Mouse (Mus musculus) layer of hippocampus, postnatal 10 days (tissue): ENCODE measurements around the gene Pibf1. TPM values are rescaled to one million over a fixed set of nuclear protein-coding genes. Genes with fewer than 3 reads are reported as not detected.

Experiments
- DNase-seq, 2 experiments: peaks; one replicate each; pipeline ENCODE4 v3.0.0; 2021; ENCODE audit warnings: low spot score in 2 of 2
- total RNA-seq, 2 experiments: library from RNA; stranded (reverse); gene quantifications; 2 replicates each; pipeline ENCODE4 v1.2.3; 2021

The Pibf1 gene
- total RNA-seq, 2 experiments from 2014 or later: 12.7 to 15.4 TPM

DNA sequence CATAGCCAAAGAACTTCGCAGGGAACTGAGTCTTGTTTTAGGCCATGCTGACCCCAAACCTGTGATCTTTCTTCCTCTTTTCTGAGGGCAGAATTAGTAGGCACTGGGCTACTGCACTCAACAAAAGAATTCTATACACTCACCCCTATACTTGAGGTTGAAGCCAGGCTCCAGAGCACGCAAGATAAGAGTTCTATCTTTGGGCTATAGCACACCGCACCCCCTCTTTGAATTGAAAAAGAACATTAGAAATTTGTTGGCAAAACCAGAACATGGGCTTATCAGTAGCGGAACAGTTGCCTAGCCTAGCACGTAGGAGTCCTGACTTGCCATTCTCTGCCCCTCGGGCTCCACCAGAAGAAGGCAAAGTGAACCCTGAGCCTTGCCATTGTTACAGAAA, 164.6 kb downstream of the Pibf1 start:
- DNase-seq: no peak

DNA sequence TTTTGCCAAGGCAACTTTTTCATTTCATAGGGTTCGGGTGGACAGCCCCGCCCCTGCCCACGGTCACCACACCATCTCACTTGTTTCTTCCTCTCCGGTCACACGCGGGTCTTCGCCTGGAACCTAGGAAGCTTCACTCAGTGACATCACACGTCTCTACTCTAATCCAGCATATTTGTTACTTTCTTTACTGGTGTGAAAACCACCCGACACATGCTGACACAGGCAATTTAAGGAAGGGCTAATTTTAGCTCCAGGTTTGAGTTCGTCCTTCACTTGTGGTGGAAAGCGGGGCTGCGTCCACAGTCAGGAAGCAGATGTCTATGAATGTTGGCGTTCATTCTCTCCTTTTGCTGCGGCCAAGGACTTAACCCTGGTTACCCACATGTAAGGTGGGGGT, 166.6 kb downstream of the Pibf1 start:
- no peak for DNase-seq

DNA sequence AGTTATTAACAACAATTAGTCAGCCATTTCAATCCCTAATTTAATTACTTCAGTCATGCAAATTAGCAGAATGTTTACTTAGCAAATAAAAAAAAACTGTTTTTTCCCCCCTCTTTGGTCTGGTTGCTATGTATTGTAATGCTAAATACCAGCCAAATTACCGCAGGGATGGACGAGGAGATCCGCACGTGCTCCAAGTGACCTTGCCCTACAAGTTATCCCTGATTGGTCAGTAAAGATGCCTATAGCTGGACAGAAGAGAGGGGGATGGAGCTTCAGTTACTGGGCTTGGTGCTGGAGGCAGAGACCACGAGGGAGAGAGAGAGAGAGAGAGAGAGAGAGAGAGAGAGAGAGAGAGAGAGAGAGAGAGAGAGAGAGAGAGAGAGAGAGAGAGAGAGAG, 167.5 kb downstream of the Pibf1 start:
- DNase-seq: no peak

DNA sequence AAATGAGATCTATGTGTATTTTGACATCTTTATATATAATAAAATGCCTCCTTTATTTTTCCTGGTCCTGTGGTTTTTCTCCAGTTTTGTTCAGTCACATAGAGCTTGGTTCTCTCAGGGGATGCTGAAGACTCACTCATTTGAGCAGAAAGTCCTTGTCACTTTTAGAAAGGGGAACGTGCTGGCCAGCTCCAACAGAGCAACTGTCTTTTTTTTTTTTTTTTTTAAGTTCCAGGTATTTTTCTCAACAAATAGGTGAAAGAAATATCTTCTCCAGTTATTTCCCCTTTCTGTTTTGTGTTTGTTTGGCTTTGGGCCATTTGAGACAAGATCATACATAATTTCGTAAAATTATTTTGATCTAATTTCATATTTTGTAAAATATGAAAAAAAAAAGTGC, 174.8 kb downstream of the Pibf1 start:
- DNase-seq: no peak

DNA sequence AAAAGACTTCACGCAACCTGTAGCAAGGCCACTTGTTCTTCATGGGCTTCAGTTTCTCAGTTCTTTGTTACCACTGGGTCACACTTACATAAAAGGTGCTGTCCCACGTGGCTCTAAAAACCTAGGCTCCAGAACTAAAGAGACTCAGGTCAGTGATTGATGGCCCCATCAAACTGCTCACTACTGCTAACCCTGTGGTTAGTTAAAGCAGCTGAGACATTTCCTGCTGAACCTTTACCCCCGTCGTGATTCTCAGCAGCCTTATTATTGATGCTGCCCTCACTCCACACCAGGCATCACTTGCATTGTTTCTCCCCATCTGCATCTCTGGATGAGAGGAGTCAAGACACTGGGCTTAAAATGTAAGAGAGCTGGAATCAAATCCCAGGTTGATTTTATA, 176.6 kb downstream of the Pibf1 start:
- no peak for DNase-seq

DNA sequence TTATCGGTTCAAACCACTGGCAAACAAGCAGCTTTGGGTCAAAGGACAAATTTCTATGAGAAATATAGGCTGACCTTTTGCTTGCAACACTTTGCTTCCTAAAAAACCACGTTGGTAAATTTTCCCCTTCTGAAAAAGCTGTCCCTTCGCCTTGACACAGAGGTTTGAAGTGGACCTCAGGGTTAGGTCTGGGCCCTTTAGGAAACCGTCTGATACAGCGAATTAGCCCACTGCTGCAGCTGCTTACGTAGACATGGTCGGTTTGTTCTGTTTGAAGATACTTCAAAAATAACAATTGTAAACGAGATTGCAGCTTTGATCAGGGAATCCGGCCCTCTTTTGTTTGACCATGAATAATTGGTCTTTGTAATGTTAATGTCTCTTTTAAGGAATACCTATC, 179.1 kb downstream of the Pibf1 start:
- DNase-seq: no peak

DNA sequence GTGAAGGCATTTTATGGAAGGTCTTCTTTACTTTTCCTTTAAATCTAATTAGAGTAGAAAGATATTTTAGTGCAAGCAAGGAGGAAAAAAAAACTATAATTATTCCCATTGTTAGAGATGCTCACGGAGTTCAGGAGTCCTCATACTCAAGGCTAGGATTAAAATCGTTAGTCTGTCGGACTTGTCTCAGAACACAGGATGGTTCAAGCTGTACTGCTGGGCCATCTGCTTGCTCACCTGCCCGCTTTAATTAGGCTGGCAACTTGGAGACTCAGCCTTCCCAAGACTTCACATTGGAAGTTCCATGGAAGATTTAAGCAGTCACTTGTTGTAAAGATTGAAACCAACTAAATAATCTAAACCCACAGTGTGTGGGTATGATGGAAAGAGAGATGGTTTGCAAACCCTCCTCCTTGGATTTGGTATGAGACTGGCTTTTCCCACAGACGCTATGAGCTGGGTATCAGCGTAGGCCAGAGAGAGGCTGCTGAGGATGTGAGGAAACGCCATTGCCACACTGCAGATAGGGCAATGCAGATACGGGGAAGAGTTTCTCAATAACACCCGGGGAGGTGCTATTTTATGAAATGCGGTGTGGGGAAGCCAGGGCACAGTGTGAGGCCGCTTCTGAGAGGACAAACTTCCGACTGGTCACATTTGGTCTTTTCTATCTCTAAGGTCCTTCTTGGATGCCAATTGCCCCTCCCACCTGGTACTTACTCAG, 179.7 kb downstream of the Pibf1 start:
- no peak for DNase-seq

DNA sequence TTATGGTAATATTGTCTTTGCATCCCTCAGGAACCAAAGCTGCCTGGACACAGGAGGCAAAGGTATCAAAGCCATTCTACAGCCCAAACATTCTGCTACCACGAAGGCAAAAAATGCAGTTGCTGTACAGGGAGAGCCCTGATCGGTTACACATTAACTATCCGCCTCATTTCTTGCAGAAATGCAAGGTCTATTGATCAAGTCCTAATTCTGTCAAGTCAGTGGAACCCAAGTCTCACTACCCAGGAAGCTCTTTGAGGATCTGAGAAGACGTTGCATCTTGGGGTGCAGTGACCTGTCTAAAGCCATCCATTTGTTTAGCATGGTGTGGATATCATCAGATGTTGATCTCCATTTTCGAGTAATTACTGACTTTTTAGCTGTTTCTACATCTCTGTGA, 181.2 kb downstream of the Pibf1 start:
- DNase-seq: no peak

DNA sequence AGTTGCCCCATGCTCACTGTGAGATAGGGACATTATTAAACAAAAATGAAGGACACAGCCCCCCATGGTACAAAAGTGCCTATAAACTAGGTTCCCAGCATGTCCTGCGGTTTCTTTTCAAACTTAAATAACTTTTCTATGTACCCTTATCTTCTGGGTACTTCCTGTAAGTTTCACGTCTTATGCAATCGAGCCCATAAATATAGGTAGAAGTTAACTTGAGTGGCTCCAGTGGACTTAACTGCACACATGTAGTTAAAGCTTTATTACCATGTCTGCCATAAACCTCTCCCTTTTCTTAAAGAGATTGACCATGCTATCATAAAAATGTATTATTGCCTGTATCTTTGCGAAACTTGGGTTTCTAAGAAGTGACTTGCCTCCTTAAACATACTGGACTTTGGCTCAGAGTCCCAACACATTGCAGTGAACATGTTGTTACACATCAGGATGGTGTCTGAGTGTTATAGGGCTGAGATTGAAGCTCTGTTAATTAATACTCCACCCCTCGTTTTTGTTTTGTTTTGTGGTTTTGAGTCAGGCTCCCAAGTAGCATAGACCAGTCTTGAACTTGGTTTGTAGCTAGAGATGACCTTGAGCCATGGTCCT, 181.7 kb downstream of the Pibf1 start:
- DNase-seq: no peak

DNA sequence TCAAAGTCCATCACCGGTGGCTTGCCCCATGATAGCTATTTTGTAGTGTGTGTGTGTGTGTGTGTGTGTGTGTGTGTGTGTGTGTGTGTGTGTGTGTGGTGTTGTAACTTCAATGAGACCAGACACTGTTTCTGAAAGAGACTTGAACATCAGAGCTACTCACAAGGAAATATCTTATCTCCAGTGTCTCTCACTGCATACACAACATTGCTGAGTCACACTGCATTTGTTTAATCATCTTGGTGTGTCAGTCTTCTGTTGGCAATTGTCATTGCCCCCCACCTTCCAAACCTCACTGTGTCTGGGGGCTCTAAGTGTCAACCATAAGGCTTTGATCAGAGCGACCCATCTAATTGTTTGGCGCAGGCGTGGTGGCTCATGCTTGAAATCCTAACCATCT, 186.3 kb downstream of the Pibf1 start:
- no peak for DNase-seq

DNA sequence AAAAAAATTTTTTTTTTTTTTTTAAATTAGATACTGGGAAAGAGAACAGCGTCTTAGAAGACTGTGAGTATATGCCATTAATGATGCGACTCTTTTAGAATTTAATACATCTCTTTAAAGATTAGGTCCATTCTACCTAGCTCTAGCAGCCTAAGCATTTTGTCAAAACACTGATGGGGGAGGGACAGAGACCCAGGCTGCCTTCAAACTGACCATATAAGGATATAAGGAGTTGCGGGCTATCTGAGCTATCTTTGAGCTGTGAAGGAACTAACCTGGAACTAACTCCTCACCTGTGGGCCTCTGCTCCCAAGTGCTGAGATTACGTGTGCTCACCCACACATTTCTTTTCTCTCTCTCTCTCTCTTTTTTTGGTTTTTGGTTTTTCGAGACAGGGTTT, 193.0 kb downstream of the Pibf1 start:
- no peak for DNase-seq

DNA sequence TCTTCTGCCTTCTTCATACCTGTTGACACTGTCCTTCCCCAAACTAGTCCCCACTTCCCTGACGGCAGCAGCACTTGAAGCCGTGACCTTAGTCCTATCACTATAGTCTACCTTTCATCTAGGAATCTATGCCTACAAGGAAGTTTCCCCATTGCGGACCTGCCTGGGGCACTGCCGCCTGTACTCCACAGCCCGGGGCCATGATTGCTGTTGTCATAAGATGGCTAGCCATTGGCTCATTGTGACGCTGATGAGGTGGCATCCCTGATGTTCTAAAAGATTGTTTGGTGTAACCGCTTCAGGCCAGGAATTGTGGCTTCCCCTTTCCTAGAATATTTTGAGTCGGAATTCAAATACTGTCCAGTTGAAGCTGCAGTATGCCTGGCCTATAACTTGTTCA, 195.2 kb downstream of the Pibf1 start:
- no peak for DNase-seq

DNA sequence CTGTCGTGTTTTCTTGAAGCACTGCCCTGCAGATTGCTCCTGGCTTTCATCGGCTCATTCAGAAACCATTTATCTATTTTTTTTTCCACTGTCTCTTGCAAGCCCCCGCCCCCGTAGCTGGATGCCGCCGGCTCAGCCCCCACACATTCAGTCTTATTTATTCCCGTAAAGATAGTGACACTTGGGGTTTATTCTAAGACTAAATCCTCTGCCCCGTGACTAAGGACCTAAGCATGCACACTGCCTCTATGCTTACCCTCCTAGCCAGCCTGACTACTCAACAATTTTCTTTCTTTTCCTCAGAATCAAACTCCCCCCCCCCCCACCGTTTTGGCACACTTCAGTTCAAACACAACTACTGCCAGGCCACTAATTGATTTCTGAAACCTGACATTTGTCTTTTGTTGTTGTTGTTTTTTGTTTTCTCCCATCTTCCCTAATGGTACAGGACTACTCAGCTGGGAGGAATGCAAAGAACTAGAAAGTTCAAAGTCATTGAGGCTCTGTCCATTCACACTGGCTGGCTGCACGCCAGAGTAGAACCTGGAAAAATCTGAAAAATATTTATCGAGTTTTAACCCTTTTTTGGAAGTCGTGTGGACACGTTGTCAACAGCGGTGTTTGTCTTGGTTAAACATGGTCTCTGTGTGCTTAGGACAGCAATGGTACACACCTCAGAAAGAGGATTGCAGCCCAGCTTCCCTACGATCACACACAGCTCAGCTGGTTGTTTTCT, 196.6 kb downstream of the Pibf1 start:
- no peak for DNase-seq

DNA sequence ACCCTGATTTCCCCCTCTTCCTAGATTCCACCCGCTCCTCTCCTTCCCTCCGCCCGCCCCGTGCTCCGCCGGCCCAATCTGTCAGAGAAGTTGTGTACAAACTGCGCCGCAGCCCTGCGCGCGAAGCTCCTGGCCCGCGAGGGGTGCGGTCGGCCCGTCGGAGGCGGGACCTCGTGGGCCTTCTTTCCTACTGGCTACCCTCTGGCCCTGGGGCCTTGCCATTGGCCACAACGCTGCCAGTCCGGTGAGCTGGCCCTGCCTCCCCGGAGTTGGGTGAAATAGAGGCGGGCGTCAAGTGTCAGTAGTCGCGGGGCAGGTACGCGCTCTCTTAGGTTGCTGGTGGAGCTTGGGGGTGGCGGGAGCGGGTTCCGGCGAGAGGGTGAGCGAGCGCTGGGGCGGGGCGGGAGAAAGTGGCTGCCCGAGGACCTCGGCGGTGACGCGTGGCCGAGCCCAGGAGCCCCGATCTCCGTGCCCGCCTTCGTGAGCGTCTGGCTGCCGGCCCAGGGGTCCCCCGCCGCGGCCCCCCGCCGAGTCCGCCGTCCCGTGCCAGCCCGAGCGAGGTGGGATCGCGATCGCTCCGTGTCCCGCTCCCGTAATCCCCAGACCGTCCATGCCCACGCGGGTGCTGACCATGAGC, 199.3 kb downstream of the Pibf1 start, which contains the start of gene Klf5:
Gene Klf5, plus strand, starts transcription at position 307 of the 637 bp plus-strand sequence.
- peak; percentile 87 to 92 for DNase-seq

DNA sequence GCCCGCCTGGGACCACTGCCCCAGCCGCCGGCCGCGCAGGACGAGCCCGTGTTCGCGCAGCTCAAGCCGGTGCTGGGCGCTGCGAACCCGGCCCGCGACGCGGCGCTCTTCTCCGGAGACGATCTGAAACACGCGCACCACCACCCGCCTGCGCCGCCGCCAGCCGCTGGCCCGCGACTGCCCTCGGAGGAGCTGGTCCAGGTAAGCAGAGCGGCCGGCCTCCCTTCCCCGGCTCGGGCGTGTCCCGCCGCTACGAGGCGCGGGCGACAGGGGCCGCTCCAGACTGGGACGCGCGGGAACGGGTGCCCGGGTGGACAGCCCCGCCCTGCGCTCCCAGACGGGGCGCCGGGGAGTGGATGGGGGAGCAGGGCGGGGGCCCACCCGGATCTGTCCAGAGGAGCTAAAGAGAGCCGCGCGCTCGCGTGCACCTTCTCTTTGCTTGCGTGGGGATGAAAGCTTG, 199.8 kb downstream of the Pibf1 start:
- DNase-seq: peak; percentile 39 to 65

DNA sequence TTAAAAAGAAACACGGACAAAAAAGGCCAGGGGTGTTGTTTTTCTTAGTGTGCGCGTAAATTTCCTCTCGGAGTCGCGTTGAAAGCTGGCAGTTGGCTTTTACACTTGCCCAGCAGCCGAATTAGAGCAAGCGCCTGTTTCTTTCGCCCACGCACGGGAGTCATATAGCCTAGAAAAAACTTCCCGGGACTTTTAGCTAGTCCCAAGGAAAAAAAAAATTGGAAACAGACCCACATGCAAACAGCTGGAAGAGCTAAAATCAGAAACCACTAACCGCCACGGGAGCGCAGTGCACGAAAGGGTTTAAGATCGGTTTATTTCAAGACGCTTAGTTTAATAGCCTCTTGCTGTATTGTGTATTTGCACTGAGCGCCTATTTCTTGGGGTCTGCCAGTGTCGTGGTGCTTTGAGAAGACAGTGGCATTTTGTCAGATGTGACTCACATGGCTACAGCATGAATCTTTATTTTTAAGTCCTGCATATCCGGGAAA, 200.5 kb downstream of the Pibf1 start:
- no peak for DNase-seq

DNA sequence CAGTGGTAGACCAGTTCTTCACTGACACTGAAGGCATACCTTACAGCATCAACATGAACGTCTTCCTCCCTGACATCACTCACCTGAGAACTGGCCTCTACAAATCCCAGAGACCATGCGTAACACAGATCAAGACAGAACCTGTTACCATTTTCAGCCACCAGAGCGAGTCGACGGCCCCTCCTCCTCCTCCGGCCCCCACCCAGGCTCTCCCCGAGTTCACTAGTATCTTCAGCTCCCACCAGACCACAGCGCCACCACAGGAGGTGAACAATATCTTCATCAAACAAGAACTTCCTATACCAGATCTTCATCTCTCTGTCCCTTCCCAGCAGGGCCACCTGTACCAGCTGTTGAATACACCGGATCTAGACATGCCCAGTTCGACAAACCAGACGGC, 202.2 kb downstream of the Pibf1 start:
- no peak for DNase-seq
